Mouse (Mus musculus): Measurements from ENCODE around the gene Bach2.

Bach2 gene

GRCm38 (mm10) chr4:32401459-32401858 is 162.9 kb downstream of the Bach2 start:
- no peak for DNase-seq

GRCm38 (mm10) chr4:32403506-32403905 is 164.9 kb downstream of the Bach2 start:
- DNase-seq: no peak

DNA sequence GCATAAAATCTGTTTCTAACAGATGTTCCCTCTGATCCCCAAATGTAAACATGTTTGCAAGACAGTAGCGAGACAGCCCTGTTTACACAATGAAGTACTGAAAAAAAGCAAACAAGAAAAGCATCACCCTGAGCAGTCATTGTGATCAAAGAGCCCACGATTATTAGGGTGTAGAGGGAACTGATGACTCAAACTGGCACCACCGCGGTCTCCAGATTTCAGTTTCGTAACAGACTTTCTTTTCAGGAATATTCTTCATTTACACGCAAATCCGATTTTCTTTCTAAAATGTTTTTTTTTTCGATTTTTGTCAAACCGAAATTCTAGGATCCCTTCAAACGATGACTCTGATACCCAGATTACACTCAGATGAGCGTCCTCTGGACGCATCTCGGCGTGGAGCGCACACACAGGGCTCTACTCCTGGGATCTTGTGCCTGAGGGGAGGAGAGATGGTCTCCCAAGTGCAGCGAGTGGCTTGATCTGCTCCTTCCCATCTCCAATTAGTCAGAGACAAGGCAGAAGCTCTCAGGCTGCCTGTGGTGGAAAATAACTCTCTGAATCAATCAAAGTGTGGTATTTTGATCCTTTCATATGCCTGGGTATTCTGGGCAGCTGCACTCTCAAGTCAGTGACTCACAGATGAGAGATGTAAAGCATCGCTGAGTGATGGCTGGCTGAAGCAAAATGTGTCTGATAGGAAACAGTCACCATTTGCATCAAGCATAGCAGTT is 166.7 kb downstream of the Bach2 start:
- DNase-seq: no peak

- DNase-seq: no peak
Measured at GRCm38 (mm10) chr4:32405985-32406384, 167.4 kb downstream of the Bach2 start.

DNA sequence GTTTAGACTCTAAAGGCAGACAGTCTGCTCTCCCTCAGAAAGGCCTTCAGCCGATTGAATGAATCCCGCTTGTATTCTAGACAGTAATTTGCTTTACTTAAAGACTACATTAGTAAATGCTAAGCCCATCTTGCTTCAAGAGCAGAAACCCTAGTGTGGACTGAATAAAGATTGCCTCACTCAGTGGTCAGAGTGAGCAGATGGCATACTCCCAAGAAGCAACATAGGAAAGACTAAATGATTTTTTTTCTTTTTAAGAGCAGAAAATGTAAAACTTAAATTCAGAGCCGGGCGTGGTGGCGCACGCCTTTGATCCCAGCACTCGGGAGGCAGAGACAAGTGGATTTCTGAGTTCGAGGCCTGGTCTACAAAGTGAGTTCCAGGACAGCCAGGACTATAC is 169.9 kb downstream of the Bach2 start:
- no peak for DNase-seq

GRCm38 (mm10) chr4:32409116-32409880 is 170.7 kb downstream of the Bach2 start:
- no peak for DNase-seq

- peak; percentile 19 for DNase-seq
Measured at GRCm38 (mm10) chr4:32413063-32413462, 174.5 kb downstream of the Bach2 start.

DNA sequence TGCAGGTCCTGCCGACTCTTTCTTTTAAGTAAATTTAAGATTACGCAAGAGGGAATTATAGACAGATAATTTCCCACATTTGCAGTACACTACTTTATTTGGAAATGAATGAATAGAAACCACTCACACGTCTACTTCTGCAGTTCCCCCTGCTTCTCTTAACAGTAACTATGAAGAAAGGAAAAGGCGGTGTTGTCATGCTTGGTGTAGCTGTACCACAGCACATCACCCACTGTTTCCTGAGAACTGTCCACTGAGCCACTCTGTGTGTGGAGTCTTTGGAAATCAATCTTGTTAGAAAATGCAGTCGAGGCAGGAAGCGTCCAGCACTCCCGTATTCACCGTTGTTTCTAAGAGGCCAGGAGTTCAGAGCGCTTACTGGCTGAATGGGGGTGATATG is 174.9 kb downstream of the Bach2 start:
- DNase-seq: no peak

DNA sequence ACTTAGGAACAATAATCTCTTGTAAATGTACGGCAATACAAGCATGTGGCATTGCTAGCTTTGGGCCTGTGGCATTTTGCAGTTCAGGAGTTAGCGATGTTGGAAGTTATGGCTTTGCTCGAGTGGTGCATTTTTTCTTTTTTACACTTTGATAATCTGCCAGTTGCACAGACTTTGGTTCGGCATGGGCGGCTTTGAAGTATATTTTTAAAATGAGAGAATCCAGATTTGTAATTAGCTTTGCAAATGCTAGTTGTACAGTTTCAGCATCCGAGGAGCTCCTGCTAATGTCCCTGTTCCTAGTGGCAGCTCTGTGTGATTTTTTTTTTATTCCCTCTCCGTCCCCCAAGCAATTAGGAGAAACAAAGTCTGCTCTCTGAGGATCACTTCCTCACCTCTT is 176.4 kb downstream of the Bach2 start:
- DNase-seq: no peak

DNA sequence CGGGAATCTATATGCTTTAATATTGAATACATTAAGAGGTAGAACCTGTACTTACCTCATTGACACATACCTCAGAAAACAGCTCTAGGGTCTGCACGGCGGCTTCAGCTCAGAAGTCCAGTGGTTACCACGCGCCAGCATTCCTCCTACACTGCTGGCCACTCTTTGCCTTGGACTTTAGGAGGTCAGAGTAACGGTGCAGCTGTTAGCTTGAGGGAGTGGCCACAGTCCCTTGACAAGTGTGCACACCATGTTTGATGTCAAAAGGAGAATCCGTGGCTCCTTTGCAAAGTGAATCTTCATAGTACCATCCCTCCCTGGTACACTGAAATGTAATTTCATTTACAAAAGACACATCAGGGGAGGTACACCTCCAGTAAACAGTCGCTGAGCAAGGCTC is 179.3 kb downstream of the Bach2 start:
- no peak for DNase-seq

DNA sequence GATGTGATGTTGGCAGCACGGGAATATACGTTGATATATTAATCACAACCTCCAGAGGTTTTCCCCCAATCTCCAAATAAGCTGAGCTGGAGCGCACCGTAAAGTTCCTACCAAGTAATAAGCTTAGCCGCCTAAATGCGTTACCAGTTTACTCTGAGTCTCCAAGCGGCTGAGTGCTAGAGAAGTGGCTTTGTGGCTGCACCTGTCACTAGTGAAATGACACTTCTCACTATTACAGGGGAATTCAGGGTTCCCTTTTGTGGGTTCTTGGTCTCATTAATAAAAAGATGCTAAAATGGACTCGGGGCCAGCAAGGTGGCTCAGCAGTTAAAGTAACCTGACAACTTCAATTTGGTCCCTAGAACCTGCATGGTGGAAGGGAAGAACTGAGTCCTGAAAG is 183.0 kb downstream of the Bach2 start:
- DNase-seq: no peak

GRCm38 (mm10) chr4:32422427-32422826 is 183.8 kb downstream of the Bach2 start:
- DNase-seq: no peak

- no peak for DNase-seq
Measured at GRCm38 (mm10) chr4:32423667-32424066, 185.1 kb downstream of the Bach2 start.

- no peak for DNase-seq
Measured at GRCm38 (mm10) chr4:32424434-32424833, 185.8 kb downstream of the Bach2 start.

GRCm38 (mm10) chr4:32425060-32425459 is 186.5 kb downstream of the Bach2 start:
- DNase-seq: no peak

GRCm38 (mm10) chr4:32425641-32426040 is 187.0 kb downstream of the Bach2 start:
- no peak for DNase-seq

DNA sequence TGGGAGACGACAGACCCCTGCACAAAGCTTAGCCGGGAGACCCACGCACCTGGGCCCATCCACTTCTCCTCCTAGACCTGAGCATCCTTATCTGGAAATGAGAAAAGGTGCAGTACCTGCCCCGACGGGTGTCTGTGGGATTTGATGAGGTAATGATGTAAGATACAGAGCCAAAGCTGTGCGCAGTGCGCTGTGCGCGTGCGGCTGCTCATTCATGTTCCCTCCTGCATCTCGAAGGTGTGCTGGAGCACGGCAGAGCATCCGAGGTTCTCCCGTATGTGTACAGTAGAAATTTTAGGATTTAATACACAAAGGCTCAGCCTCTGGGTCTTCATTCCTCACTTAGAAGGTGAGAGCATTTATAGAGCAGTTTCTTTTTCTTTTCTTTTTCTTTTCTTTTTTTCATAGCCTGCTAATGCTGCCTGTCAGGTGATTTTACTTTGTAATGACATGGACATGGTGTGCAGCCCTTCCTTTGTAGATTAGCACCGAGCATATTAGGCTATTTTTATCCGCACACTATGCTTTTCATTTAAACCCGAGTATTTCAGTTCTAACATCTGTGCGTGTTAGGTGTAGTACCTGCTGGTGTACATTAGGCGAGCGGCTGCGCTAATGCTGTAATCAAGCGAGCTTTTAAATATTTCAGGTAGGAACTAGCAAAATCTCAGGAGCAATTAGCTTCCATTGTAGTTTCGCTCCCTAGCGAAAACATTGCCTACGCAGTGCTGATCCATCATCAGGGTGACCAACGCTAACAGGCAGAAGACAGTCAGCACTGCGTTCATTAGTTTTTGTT is 188.4 kb downstream of the Bach2 start:
- no peak for DNase-seq

DNA sequence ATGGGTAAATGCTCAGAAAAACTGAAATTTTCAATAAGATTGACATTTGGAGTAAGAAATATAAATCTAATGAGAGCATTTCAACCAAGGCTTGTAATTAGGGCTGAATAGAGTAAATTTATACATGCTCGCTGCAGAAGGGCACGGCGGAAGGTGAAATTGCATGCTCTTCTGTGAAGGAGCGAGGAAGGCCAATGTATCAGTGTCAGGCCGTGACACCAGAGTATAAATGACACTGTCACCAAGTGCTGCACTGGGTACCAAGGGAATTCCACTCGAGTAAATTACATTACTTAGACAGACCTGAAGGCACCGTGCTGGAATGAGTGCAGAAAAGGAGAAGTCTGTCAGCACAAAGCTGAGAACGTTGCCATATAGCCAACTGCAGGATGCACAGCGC is 190.1 kb downstream of the Bach2 start:
- DNase-seq: no peak

DNA sequence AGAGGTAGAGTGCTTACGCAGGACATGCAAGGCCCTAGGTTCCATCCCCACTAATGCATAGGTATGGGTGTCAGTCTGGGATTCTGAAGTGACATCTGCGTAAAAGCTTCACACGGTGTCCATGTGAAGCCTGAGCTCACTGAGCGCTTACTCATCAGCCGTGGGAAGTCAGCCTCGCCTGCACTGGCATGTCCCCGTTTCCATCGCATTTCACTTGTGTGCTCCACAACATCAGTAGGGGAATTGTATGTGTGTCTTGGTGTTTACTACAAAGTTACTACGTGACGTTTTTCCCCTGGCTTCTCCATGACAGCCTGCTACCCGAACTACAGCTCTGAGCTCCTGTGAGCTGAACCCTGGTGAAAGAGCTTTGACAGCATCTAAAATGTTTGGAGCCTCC is 191.5 kb downstream of the Bach2 start:
- no peak for DNase-seq

DNA sequence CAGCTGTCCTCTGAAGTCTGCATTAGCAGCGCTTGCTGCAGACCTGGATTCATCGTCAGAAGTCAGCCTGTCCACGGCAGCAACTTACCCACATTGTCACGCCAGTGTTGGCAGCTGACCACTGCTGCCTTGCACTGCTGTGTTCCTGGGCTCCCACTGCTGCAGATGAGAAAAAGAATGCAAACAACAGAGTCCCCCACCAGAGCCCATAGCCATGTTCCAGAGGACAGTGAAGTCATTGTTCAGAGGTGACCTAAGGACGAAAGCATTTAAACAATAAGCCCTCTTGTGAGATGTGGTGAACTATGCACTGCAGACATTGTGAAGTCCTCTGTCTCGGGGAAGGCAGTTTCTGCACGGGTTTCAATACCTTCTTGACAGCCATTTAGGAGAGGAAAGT is 192.4 kb downstream of the Bach2 start:
- DNase-seq: no peak

GRCm38 (mm10) chr4:32432271-32432781 is 193.7 kb downstream of the Bach2 start:
- no peak for DNase-seq

DNA sequence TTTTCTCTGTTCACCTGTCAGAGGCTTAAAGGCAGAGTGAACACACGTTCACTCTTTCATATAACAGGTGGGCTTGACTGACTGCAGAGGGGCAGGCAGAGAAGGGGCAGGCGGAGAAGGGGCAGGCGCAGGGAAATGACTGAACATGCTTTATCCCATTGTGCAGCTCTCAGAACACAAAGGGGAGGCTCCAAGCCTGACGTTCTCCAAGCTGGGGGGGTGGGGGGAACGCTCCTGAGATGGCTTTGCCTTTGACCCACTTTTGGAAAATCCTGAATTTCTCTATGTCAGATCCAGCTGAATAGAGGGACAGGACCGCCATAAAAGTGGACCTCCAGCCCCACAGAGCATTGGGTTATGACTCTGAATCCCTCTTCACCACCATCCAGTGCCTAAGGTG is 194.3 kb downstream of the Bach2 start:
- DNase-seq: no peak

GRCm38 (mm10) chr4:32434612-32435011 is 196.0 kb downstream of the Bach2 start:
- no peak for DNase-seq
